Mouse (Mus musculus) liver, adult 2 months (tissue): Measurements from ENCODE around the gene AC170998.1.
"Not testable (repeated sequence)": the region's sequence is repeated elsewhere in the genome, so short reads cannot be mapped to it uniquely, and the experiment has no call there.

Source experiments
- CTCF ChIP-seq: fragments of 200-500 bp; IDR thresholded peaks from 2 replicates; pipeline ENCODE4 v1.5.1; 2011; ENCODE audit warnings: low read depth, low read length, control low read depth
- POLR2A ChIP-seq: fragments of 200-500 bp; IDR thresholded peaks from 2 replicates; pipeline ENCODE4 v1.6.1; 2011; ENCODE audit warnings: low read length, control low read depth; ENCODE audit not compliant: insufficient read depth; ENCODE audit errors: extremely low read depth

GRCm38 (mm10) chr17:28774303-28774702, 48.4 kb downstream of the AC170998.1 start:
- TF ChIP-seq POLR2A, CTCF: not testable (repeated sequence)
